Mouse (Mus musculus) ES-E14 (cell line): ENCODE results near the gene Cyp3a11. TPM values are rescaled to one million over a fixed set of nuclear protein-coding genes. Genes with fewer than 3 reads are reported as not detected.
"Not testable (repeated sequence)": the region's sequence is repeated elsewhere in the genome, so short reads cannot be mapped to it uniquely, and the experiment has no call there.

ENCODE experiments used
- DNase-seq: peaks from one replicate; pipeline ENCODE4 v3.0.0-alpha.2; 2013; ENCODE audit warnings: low read depth, low spot score
- H3K27ac ChIP-seq: 2 replicates; pipeline ENCODE4 v1.5.1; 2012; ENCODE audit warnings: low read depth, mild to moderate bottlenecking, low read length, moderate library complexity, mixed read lengths; ENCODE audit not compliant: poor library complexity, insufficient read depth, severe bottlenecking
- H3K36me3 ChIP-seq: 2 replicates; pipeline ENCODE4 v1.6.1; 2012; ENCODE audit warnings: mild to moderate bottlenecking, low read length, moderate library complexity, mixed read lengths; ENCODE audit not compliant: control insufficient read depth, poor library complexity, insufficient read depth, severe bottlenecking
- H3K4me1 ChIP-seq, 2 experiments: fragments of 150-350 bp in 1 of 2; sonication (generic) in 1 of 2; 2 replicates each; pipeline ENCODE4 v1.6.1; 2012; ENCODE audit warnings: low read length in 2 of 2, mild to moderate bottlenecking in 1 of 2, mixed read lengths in 1 of 2; ENCODE audit not compliant: control insufficient read depth in 2 of 2, insufficient read depth in 2 of 2, poor library complexity in 1 of 2
- H3K4me3 ChIP-seq, 2 experiments: fragments of 150-350 bp in 1 of 2; sonication (generic) in 1 of 2; 2 replicates each; pipeline ENCODE4 v1.5.1; 2012; ENCODE audit warnings: low read length in 2 of 2, low read depth in 1 of 2, mild to moderate bottlenecking in 1 of 2, mixed read lengths in 1 of 2; ENCODE audit not compliant: insufficient read depth in 1 of 2, poor library complexity in 1 of 2, severe bottlenecking in 1 of 2
- H3K9ac ChIP-seq: 2 replicates; pipeline ENCODE4 v1.6.1; 2012; ENCODE audit warnings: low read depth, mild to moderate bottlenecking, low read length, mixed read lengths; ENCODE audit not compliant: poor library complexity, insufficient read depth, severe bottlenecking
- H3K9me3 ChIP-seq: fragments of 150-350 bp; sonication (generic); 2 replicates; pipeline ENCODE4 v1.6.1; 2012; ENCODE audit warnings: low read depth, mild to moderate bottlenecking, low read length; ENCODE audit not compliant: control insufficient read depth, insufficient read depth
- CHD2 ChIP-seq: IDR thresholded peaks from 2 replicates; pipeline ENCODE4 v1.6.1; 2014; ENCODE audit warnings: mild to moderate bottlenecking, low read depth, low read length, inconsistent platforms
- HCFC1 ChIP-seq: IDR thresholded peaks from 2 replicates; pipeline ENCODE4 v1.6.1; 2012; ENCODE audit warnings: low read length, inconsistent platforms, borderline replicate concordance; ENCODE audit not compliant: insufficient read depth
- MAFK ChIP-seq: IDR thresholded peaks from 2 replicates; pipeline ENCODE4 v1.6.1; 2014; ENCODE audit warnings: mild to moderate bottlenecking, low read depth, low read length, inconsistent platforms; ENCODE audit not compliant: insufficient read depth
- ZC3H11A ChIP-seq: IDR thresholded peaks from 2 replicates; pipeline ENCODE4 v1.6.1; 2012; ENCODE audit warnings: low read depth, mild to moderate bottlenecking, inconsistent platforms, low read length, borderline replicate concordance
- ZNF384 ChIP-seq: IDR thresholded peaks from 2 replicates; pipeline ENCODE4 v1.6.1; 2012; ENCODE audit warnings: low read depth, low read length, inconsistent platforms
- in situ Hi-C, 2 experiments: fragments of 600-800 bp; cut with MboI; formaldehyde crosslinking; loops; one replicate each; pipeline ENCODE4 v1.15.1; 2025; ENCODE audit warnings: low sequenced_read_pairs in 2 of 2, inconsistent platforms in 1 of 2; ENCODE audit not compliant: unreplicated experiment in 2 of 2
- total RNA-seq: library from RNA; depleted of rRNA; stranded (reverse); fragments of 300-350 nt; gene quantifications from 2 replicates; pipeline ENCODE4 v1.2.3, GENCODE M21; 2012; rRNA removed

Cyp3a11 gene
- not detected in 2 replicates for total RNA-seq

GRCm38 (mm10) chr5:145879688-145880087 lies at the start of gene Cyp3a11:
TSS of gene Cyp3a11 (minus strand) at chr5:145879964.
- in situ Hi-C loops = no loop called here
- Histone ChIP-seq H3K27ac (no peak within 1 kb of the TSS), H3K9ac (no peak within 1 kb of the TSS), H3K9me3 (no peaks in the 10 kb centered on the region), H3K36me3 (no peaks in the 10 kb centered on the region), H3K4me1 (no peaks in the 10 kb centered on the region), H3K4me3 (no peak within 1 kb of the TSS)
- DNase-seq = no peak
- no peak for TF ChIP-seq ZC3H11A
- TF ChIP-seq HCFC1 = no peak
- TF ChIP-seq ZNF384 = no peak
- TF ChIP-seq MAFK = no peak
- TF ChIP-seq CHD2 = no peak

- H3K4me1 ChIP-seq = peaks cover 0 to under 1% of the 10 kb centered on the region in 2 experiments; a peak in 1 of 4 replicates
- H3K36me3 ChIP-seq = peaks cover under 1% of the 10 kb centered on the region; the same call in 1 of the 2 replicates
- H3K9me3 ChIP-seq = no peaks in the 10 kb centered on the region
- TF ChIP-seq CHD2 (no peak), HCFC1 (no peak), ZC3H11A (no peak), MAFK (no peak), ZNF384 (no peak)
- no peak overlapping the region for H3K4me3 ChIP-seq
- no peak for DNase-seq
- in situ Hi-C loops = no loop called here
- H3K27ac ChIP-seq = no peak overlapping the region
- H3K9ac ChIP-seq = no peak overlapping the region
These were observed 33.1 kb upstream of the Cyp3a11 start for GRCm38 (mm10) chr5:145912912-145913311.

DNA sequence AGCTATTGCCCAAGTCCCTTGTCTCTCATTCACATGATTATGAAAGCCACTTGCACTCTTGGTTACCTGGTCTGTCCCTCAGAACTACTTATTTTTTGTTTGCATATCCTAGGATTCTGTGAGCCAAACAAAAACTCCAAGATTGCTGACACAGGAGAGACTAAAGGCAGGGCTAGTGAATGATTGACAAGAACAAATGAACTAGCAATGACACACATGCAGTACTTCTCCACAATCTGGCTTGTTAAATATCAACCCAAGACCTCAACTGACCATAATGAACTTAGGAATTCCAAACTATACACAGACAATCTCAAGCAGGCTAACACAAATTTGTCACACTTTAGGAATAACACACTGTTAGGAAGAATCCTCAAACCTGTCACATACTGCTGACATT lies 32.0 kb upstream of the Cyp3a11 start:
- Histone ChIP-seq H3K27ac (no peak overlapping the region), H3K4me1 (peaks cover 0 to 6% of the 10 kb centered on the region in 2 experiments; a peak in 2 of 4 replicates), H3K4me3 (no peak overlapping the region), H3K9ac (no peak overlapping the region), H3K9me3 (no peaks in the 10 kb centered on the region), H3K36me3 (peaks cover 2% of the 10 kb centered on the region; the same call in 1 of the 2 replicates)
- DNase-seq = no peak
- TF ChIP-seq HCFC1 (no peak), ZC3H11A (no peak), MAFK (no peak), ZNF384 (no peak), CHD2 (no peak)
- in situ Hi-C loops = no loop called here

DNA sequence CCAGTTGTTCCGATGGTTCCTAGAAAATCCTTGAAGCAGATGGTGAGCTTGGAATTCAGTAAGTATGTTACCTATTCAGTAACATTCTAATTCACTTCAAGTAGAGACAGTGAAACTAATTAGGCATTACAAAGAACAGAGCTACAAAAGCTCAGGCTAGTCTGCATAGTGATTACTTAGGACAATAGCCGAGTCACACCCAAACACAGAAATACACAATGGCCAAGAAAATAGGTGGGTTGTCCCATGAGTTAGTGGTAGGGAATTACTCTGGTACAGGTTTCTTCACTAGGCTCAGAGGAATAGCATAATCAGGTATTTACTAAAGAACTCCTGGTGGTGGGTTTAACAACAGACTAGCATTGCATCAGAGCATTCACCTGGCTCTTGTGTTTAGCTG lies 27.2 kb upstream of the Cyp3a11 start:
- H3K27ac ChIP-seq, H3K9me3 ChIP-seq, in situ Hi-C loops, H3K4me1 ChIP-seq, H3K36me3 ChIP-seq, H3K9ac ChIP-seq, H3K4me3 ChIP-seq: not testable (repeated sequence)
- DNase-seq = peak; percentile 44

- Histone ChIP-seq H3K36me3 (peaks cover 2% of the 10 kb centered on the region; the same call in 1 of the 2 replicates), H3K4me1 (peaks cover 0 to 6% of the 10 kb centered on the region in 2 experiments; a peak in 2 of 4 replicates), H3K9me3 (no peaks in the 10 kb centered on the region), H3K9ac (no peak overlapping the region), H3K27ac (no peak overlapping the region), H3K4me3 (no peak overlapping the region)
- no peak for DNase-seq
- TF ChIP-seq ZC3H11A = no peak
- no peak for TF ChIP-seq MAFK
- TF ChIP-seq ZNF384 = no peak
- TF ChIP-seq HCFC1 = no peak
- no peak for TF ChIP-seq CHD2
- in situ Hi-C loops = no loop called here
These were observed 24.8 kb upstream of the Cyp3a11 start for GRCm38 (mm10) chr5:145904535-145904934.
